Comparison of ENCODE assay signal across 8 mouse cellular contexts in genomic region chr13:97438692-97439091, GRCm38 (mm10).
DNase-seq lines count a peak whose midpoint lies in the region; ATAC-seq lines count a peak whose summit lies in the region.

No protein-coding gene starts in this region.

- peak; percentile 43 for DNase-seq in adrenal gland, postnatal 10 days
- DNase-seq in adrenal gland, adult 2 months, result no peak
- DNase-seq in lung, adult 18-20 months, result no peak
- no peak for DNase-seq in frontal cortex, postnatal 14 days (ENCODE audit: low spot score in 2 of 2)
- DNase-seq in thymus, postnatal 4 days, result no peak

- H3K4me1 ChIP-seq in lung, embryonic 16.5 days (replicated peaks; ENCODE audit: control insufficient read depth, insufficient read depth, low read length), result peaks cover 56% of the 10 kb centered on the region
- H3K4me1 ChIP-seq in hindbrain, embryonic 16.5 days (ENCODE audit: control insufficient read depth, insufficient read depth, low read depth, low read length), result peaks cover 51% of the 10 kb centered on the region
- peaks cover 75% of the 10 kb centered on the region for H3K4me1 ChIP-seq in neural tube, embryonic 12.5 days

- ATAC-seq in lung, embryonic 16.5 days (ENCODE audit: low read depth), result no peak
- ATAC-seq in hindbrain, embryonic 16.5 days, result no peak
- ATAC-seq in neural tube, embryonic 12.5 days (ENCODE audit: low FRiP score, low read depth), result no peak

- no peaks in the 10 kb centered on the region for H3K27me3 ChIP-seq in lung, embryonic 16.5 days (ENCODE audit: control insufficient read depth, insufficient read depth, low read depth, low read length)
- no peaks in the 10 kb centered on the region for H3K27me3 ChIP-seq in hindbrain, embryonic 16.5 days (replicated peaks; ENCODE audit: control insufficient read depth, insufficient read depth, low read length)
- H3K27me3 ChIP-seq in neural tube, embryonic 12.5 days (replicated peaks), result no peaks in the 10 kb centered on the region

- no peaks in the 10 kb centered on the region for H3K9me3 ChIP-seq in lung, embryonic 16.5 days (ENCODE audit: control insufficient read depth, low read length)
- H3K9me3 ChIP-seq in hindbrain, embryonic 16.5 days (ENCODE audit: control insufficient read depth, low read length), result no peaks in the 10 kb centered on the region
- H3K9me3 ChIP-seq in neural tube, embryonic 12.5 days, result no peaks in the 10 kb centered on the region

- peak overlapping the region; percentile 43 for H3K9ac ChIP-seq in lung, embryonic 16.5 days (ENCODE audit: low read length)
- peak overlapping the region; percentile 29; the same call in 1 of the 2 replicates for H3K9ac ChIP-seq in hindbrain, embryonic 16.5 days (ENCODE audit: low read depth, low read length)
- no peak overlapping the region for H3K9ac ChIP-seq in neural tube, embryonic 12.5 days

- 36% methylated on average over 12 of the region's 12 CpGs for WGBS in lung, embryonic 16.5 days
- WGBS in hindbrain, embryonic 16.5 days, result 28% methylated on average over 12 of the region's 12 CpGs
- 29% methylated on average over 12 of the region's 12 CpGs for WGBS in neural tube, embryonic 12.5 days

- H3K36me3 ChIP-seq in lung, embryonic 16.5 days (ENCODE audit: control insufficient read depth, insufficient read depth, low read length), result no peaks in the 10 kb centered on the region
- no peaks in the 10 kb centered on the region for H3K36me3 ChIP-seq in hindbrain, embryonic 16.5 days (ENCODE audit: control insufficient read depth, insufficient read depth, low read length)
- no peaks in the 10 kb centered on the region for H3K36me3 ChIP-seq in neural tube, embryonic 12.5 days

- H3K27ac ChIP-seq in lung, embryonic 16.5 days (ENCODE audit: low read length), result no peak overlapping the region
- H3K27ac ChIP-seq in hindbrain, embryonic 16.5 days (ENCODE audit: low read depth, low read length), result no peak overlapping the region
- H3K27ac ChIP-seq in neural tube, embryonic 12.5 days, result peak overlapping the region; percentile 60

- H3K4me3 ChIP-seq in lung, embryonic 16.5 days (ENCODE audit: low read length), result peak overlapping the region; percentile 24
- no peak overlapping the region for H3K4me3 ChIP-seq in hindbrain, embryonic 16.5 days (ENCODE audit: low read length)
- no peak overlapping the region for H3K4me3 ChIP-seq in neural tube, embryonic 12.5 days

- H3K4me2 ChIP-seq in lung, embryonic 16.5 days (ENCODE audit: low read depth, low read length), result peak overlapping the region; percentile 43
- peak overlapping the region; percentile 40 for H3K4me2 ChIP-seq in hindbrain, embryonic 16.5 days (ENCODE audit: low read length)
- peak overlapping the region; percentile 50 for H3K4me2 ChIP-seq in neural tube, embryonic 12.5 days (replicated peaks)
